Mouse (Mus musculus) cortical plate, adult 2 months (tissue): ENCODE measurements at regions not wholly inside any gene's neighbourhood (a gene's known extent, or its start where the extent isn't known, plus 50 kb on each side); places are given as distances from the start of the nearest gene placed in this dataset.

Experiments used
- H3K27ac ChIP-seq: fragments of 200-500 bp; 2 replicates; pipeline ENCODE4 v1.5.1; 2012; ENCODE audit warnings: low read length, control low read depth, inconsistent platforms; ENCODE audit not compliant: insufficient read depth
- H3K4me1 ChIP-seq: fragments of 200-500 bp; 2 replicates; pipeline ENCODE4 v1.6.1; 2011; ENCODE audit warnings: low read length; ENCODE audit not compliant: control insufficient read depth, insufficient read depth
- H3K4me3 ChIP-seq: fragments of 200-500 bp; 2 replicates; pipeline ENCODE4 v1.5.1; 2011; ENCODE audit warnings: mild to moderate bottlenecking, low read length, control low read depth; ENCODE audit not compliant: insufficient read depth
- CTCF ChIP-seq: fragments of 200-500 bp; IDR thresholded peaks from 2 replicates; pipeline ENCODE4 v1.5.1; 2011; ENCODE audit warnings: mild to moderate bottlenecking, control low read depth, low read length; ENCODE audit not compliant: insufficient read depth; ENCODE audit errors: extremely low read depth
- POLR2A ChIP-seq: fragments of 200-500 bp; IDR thresholded peaks from 2 replicates; pipeline ENCODE4 v1.6.1; 2011; ENCODE audit warnings: mild to moderate bottlenecking, low read length, control low read depth; ENCODE audit not compliant: insufficient read depth; ENCODE audit errors: extremely low read depth

DNA sequence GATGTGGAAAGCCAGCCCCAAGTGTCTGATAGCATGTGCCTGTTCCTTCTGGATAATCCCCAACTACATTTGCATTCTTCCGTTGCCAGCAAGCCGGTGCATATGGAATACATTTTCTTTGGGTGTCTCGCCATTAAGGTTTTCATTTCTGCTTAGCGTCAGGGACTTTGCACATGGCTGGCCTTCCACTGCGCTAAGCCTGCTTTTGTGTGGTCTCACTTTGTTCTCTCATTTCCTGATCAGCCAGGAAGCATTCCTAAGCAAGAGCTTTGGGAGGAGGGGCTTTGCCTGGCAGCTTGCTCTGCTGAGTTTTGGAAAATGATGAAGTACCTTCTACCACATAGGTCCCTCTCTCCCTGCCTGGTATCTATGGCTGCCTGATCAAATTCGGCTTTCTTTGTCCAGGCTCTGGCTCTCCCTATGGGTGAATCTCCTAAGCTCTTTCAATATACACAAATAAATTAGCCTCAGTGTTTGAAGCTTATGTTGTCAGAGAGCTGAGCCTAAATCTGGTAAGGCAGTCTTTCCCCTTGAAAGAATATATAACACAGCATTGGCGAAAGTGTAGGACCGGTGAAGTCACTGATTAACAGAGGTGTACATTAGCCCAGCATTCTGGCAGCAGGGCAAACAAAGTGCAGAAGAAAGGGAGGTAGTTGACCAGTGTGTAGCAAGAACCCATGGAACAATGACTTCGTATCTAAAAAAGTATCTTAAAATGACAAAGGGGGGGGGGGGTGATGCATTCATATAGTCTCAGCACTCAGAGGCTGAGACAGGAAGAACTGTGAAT, 242.8 kb upstream of the Cadm1 start:
- TF ChIP-seq CTCF (no peak), POLR2A (no peak)
- Histone ChIP-seq H3K4me3 (no peak overlapping the region), H3K4me1 (no peaks in the 10 kb centered on the region), H3K27ac (no peak overlapping the region)

- no peak for TF ChIP-seq CTCF
- no peak for TF ChIP-seq POLR2A
- no peaks in the 10 kb centered on the region for H3K4me1 ChIP-seq
- H3K27ac ChIP-seq = no peak overlapping the region
- H3K4me3 ChIP-seq = no peak overlapping the region
These were observed 241.3 kb upstream of the Cadm1 start for GRCm38 (mm10) chr9:47288587-47289199.

DNA sequence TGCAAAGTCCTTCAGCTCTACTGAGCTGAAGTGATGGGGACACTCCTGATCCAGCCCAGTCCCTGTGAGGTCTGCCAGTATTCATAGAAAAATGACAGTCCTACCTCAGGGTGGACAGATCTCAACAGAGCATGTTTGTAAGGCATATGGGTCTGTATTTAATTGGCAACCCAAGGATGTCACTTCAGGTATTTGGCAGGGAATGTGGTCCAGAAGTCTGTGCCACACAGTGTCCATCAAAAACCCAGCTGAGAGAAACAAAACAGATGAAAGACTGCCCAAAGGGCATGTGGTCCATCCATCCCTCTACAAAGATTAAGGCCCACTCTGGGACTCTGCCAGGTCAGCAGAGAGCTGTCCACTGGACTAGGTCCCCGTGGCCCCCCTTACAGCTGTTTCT, 229.3 kb upstream of the Cadm1 start:
- TF ChIP-seq CTCF (no peak), POLR2A (no peak)
- Histone ChIP-seq H3K27ac (no peak overlapping the region), H3K4me3 (no peak overlapping the region), H3K4me1 (no peaks in the 10 kb centered on the region)

GRCm38 (mm10) chr9:47307125-47307751, 222.7 kb upstream of the Cadm1 start:
- Histone ChIP-seq H3K27ac (no peak overlapping the region), H3K4me1 (no peaks in the 10 kb centered on the region), H3K4me3 (no peak overlapping the region)
- no peak for TF ChIP-seq CTCF
- no peak for TF ChIP-seq POLR2A

DNA sequence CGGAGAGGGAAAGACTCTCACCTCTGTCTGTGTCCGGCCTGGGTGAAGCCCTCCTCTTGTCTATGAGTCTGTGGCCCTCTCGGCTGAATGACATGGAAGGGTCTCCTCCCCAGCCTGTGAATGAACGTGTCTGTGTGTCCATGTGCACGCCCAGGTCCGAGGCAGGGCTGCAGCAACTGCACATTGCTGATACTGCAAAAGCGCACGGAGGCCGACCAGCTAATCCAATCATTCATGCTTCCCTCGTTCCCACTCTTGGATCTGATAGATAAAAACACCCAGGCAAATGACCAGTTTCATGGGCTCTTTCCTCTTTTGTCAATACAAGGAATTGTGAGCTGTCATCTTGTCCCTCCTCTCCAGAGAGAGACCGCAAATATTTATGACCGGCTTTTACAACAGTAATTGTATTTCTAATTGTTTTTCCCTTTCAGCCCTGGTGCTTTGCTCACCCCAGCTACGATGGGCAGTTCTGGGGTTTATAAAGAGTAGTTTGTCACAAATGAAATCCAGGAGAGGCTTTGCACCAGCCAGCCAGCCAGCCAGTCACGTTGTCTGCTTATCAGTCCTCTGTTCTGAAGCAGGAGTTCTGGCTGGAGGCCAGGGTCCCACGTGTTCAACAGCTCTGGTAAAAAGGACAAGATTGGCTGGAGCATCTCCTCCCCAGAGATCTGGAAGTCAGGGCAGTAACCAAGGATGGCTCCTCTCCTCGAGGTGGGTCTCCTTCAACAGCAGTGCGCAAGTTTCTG, 222.0 kb upstream of the Cadm1 start:
- Histone ChIP-seq H3K4me3 (no peak overlapping the region), H3K4me1 (no peaks in the 10 kb centered on the region), H3K27ac (no peak overlapping the region)
- TF ChIP-seq POLR2A = no peak
- TF ChIP-seq CTCF = no peak

- H3K27ac ChIP-seq = no peak overlapping the region
- no peaks in the 10 kb centered on the region for H3K4me1 ChIP-seq
- no peak for TF ChIP-seq POLR2A
- TF ChIP-seq CTCF = no peak
- no peak overlapping the region for H3K4me3 ChIP-seq
These were observed 216.5 kb upstream of the Cadm1 start for GRCm38 (mm10) chr9:47313433-47313832.

DNA sequence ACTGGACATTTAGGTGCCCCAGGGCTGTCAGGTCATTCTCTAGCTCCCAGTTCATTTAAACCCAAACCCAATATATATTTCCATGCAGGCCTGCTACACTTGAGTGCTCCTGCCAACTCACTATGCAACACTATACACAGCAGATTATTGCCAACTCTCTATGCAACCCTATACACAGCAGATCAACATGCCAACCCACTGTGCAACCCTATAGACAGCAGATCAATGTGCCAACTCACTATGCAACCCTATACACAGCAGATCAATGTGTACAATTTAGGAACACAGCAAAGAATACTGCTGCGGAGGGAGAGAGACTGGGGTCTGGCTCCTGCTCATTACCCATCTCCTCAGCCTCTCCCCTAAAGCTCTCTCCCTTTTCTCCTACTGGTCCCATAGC, 215.7 kb upstream of the Cadm1 start:
- no peak overlapping the region for H3K27ac ChIP-seq
- no peak overlapping the region for H3K4me3 ChIP-seq
- TF ChIP-seq CTCF (no peak), POLR2A (no peak)
- no peaks in the 10 kb centered on the region for H3K4me1 ChIP-seq

DNA sequence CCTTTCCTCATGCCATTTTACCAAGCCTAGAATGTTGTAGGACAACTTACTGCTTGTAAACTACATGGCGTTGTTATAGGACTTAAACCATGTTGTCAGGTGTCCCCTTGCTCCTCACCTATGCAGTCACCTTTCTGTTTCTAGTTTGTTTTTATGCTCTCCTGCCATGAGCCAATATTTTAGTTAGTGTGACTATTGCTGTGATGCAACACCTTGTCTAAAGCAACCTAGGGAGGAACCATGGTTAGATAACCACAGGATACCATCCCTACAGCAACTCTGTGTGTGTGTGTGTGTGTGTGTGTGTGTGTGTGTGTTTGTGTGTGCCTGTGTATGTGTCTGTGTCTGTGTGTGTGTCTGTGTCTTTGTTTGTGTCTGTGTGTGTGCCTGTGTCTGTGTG, 209.6 kb upstream of the Cadm1 start:
- no peaks in the 10 kb centered on the region for H3K4me1 ChIP-seq
- no peak for TF ChIP-seq CTCF
- TF ChIP-seq POLR2A = no peak
- no peak overlapping the region for H3K4me3 ChIP-seq
- H3K27ac ChIP-seq = no peak overlapping the region

DNA sequence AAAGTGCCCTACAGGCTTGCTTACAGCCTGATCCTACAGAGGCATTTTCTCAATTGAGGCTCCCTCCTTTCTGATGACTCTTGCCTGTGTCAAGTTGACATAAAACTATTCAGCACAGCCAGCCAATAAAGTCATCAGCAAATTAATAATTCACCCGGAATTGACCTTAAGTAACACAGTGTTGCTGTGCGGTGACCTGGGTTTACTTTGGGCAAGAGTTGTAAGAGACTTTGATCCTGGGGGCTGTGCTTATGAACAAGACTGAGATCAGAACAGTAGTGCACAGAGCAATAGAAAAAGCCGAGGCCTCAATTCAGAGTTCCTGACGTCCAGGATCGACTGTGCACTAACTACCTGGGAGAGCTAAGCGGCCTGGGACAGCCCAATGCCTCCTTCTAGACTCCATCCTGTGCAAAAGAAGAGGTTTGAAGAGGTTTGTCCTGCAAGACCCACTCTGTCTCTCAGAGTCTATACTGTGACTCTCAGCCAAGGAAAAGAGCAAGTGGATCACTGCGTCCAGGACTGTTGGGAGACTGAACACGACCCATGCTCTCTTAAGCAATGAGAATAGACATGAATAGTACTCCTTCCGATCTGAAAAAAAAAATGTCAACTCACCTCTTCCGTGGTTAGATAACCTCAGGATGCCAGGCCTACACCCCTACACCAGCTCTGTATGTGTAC, 208.7 kb upstream of the Cadm1 start:
- Histone ChIP-seq H3K4me3 (no peak overlapping the region), H3K27ac (no peak overlapping the region), H3K4me1 (no peaks in the 10 kb centered on the region)
- TF ChIP-seq POLR2A (no peak), CTCF (no peak)
